Mouse (Mus musculus) ES-E14 (cell line): ENCODE measurements around the gene Thumpd2. TPM values are rescaled to one million over a fixed set of nuclear protein-coding genes. Genes with fewer than 3 reads are reported as not detected.

Experiments used
- DNase-seq: peaks from one replicate; pipeline ENCODE4 v3.0.0-alpha.2; 2013; ENCODE audit warnings: low read depth, low spot score
- H3K27ac ChIP-seq: 2 replicates; pipeline ENCODE4 v1.5.1; 2012; ENCODE audit warnings: low read depth, mild to moderate bottlenecking, low read length, moderate library complexity, mixed read lengths; ENCODE audit not compliant: poor library complexity, insufficient read depth, severe bottlenecking
- H3K36me3 ChIP-seq: 2 replicates; pipeline ENCODE4 v1.6.1; 2012; ENCODE audit warnings: mild to moderate bottlenecking, low read length, moderate library complexity, mixed read lengths; ENCODE audit not compliant: control insufficient read depth, poor library complexity, insufficient read depth, severe bottlenecking
- H3K4me1 ChIP-seq, 2 experiments: fragments of 150-350 bp in 1 of 2; sonication (generic) in 1 of 2; 2 replicates each; pipeline ENCODE4 v1.6.1; 2012; ENCODE audit warnings: low read length in 2 of 2, mild to moderate bottlenecking in 1 of 2, mixed read lengths in 1 of 2; ENCODE audit not compliant: control insufficient read depth in 2 of 2, insufficient read depth in 2 of 2, poor library complexity in 1 of 2
- H3K4me3 ChIP-seq, 2 experiments: fragments of 150-350 bp in 1 of 2; sonication (generic) in 1 of 2; 2 replicates each; pipeline ENCODE4 v1.5.1; 2012; ENCODE audit warnings: low read length in 2 of 2, low read depth in 1 of 2, mild to moderate bottlenecking in 1 of 2, mixed read lengths in 1 of 2; ENCODE audit not compliant: insufficient read depth in 1 of 2, poor library complexity in 1 of 2, severe bottlenecking in 1 of 2
- H3K9ac ChIP-seq: 2 replicates; pipeline ENCODE4 v1.6.1; 2012; ENCODE audit warnings: low read depth, mild to moderate bottlenecking, low read length, mixed read lengths; ENCODE audit not compliant: poor library complexity, insufficient read depth, severe bottlenecking
- H3K9me3 ChIP-seq: fragments of 150-350 bp; sonication (generic); 2 replicates; pipeline ENCODE4 v1.6.1; 2012; ENCODE audit warnings: low read depth, mild to moderate bottlenecking, low read length; ENCODE audit not compliant: control insufficient read depth, insufficient read depth
- CHD2 ChIP-seq: IDR thresholded peaks from 2 replicates; pipeline ENCODE4 v1.6.1; 2014; ENCODE audit warnings: mild to moderate bottlenecking, low read depth, low read length, inconsistent platforms
- HCFC1 ChIP-seq: IDR thresholded peaks from 2 replicates; pipeline ENCODE4 v1.6.1; 2012; ENCODE audit warnings: low read length, inconsistent platforms, borderline replicate concordance; ENCODE audit not compliant: insufficient read depth
- MAFK ChIP-seq: IDR thresholded peaks from 2 replicates; pipeline ENCODE4 v1.6.1; 2014; ENCODE audit warnings: mild to moderate bottlenecking, low read depth, low read length, inconsistent platforms; ENCODE audit not compliant: insufficient read depth
- ZC3H11A ChIP-seq: IDR thresholded peaks from 2 replicates; pipeline ENCODE4 v1.6.1; 2012; ENCODE audit warnings: low read depth, mild to moderate bottlenecking, inconsistent platforms, low read length, borderline replicate concordance
- ZNF384 ChIP-seq: IDR thresholded peaks from 2 replicates; pipeline ENCODE4 v1.6.1; 2012; ENCODE audit warnings: low read depth, low read length, inconsistent platforms
- in situ Hi-C, 2 experiments: fragments of 600-800 bp; cut with MboI; formaldehyde crosslinking; loops; one replicate each; pipeline ENCODE4 v1.15.1; 2025; ENCODE audit warnings: low sequenced_read_pairs in 2 of 2, inconsistent platforms in 1 of 2; ENCODE audit not compliant: unreplicated experiment in 2 of 2
- total RNA-seq: library from RNA; depleted of rRNA; stranded (reverse); fragments of 300-350 nt; gene quantifications from 2 replicates; pipeline ENCODE4 v1.2.3, GENCODE M21; 2012

The Thumpd2 gene
- total RNA-seq, 1 experiment = 7.1 TPM

- no peak overlapping the region for H3K4me3 ChIP-seq
- H3K4me1 ChIP-seq = no peaks in the 10 kb centered on the region
- H3K9me3 ChIP-seq = no peaks in the 10 kb centered on the region
- no peaks in the 10 kb centered on the region for H3K36me3 ChIP-seq
- TF ChIP-seq HCFC1 = no peak
- TF ChIP-seq ZNF384 = no peak
- no peak for TF ChIP-seq ZC3H11A
- TF ChIP-seq MAFK = no peak
- no peak for TF ChIP-seq CHD2
- no peak overlapping the region for H3K27ac ChIP-seq
- DNase-seq = no peak
- no peak overlapping the region for H3K9ac ChIP-seq
- in situ Hi-C loops = no loop called here
Observed at GRCm38 (mm10) chr17:81010199-81010598, 54.7 kb downstream of the Thumpd2 start.

GRCm38 (mm10) chr17:81009112-81009511, 55.8 kb downstream of the Thumpd2 start:
- in situ Hi-C loops = no loop called here
- H3K27ac ChIP-seq = no peak overlapping the region
- TF ChIP-seq ZC3H11A (no peak), CHD2 (no peak), ZNF384 (no peak), MAFK (no peak), HCFC1 (no peak)
- H3K36me3 ChIP-seq = no peaks in the 10 kb centered on the region
- no peak overlapping the region for H3K9ac ChIP-seq
- H3K4me1 ChIP-seq = no peaks in the 10 kb centered on the region
- no peak overlapping the region for H3K4me3 ChIP-seq
- DNase-seq = no peak
- H3K9me3 ChIP-seq = no peaks in the 10 kb centered on the region

- DNase-seq = no peak
- Histone ChIP-seq H3K27ac (no peak overlapping the region), H3K4me3 (no peak overlapping the region), H3K4me1 (no peaks in the 10 kb centered on the region), H3K9ac (no peak overlapping the region), H3K9me3 (no peaks in the 10 kb centered on the region), H3K36me3 (no peaks in the 10 kb centered on the region)
- in situ Hi-C loops = no loop called here
- TF ChIP-seq ZC3H11A = no peak
- no peak for TF ChIP-seq HCFC1
- no peak for TF ChIP-seq ZNF384
- TF ChIP-seq MAFK = no peak
- no peak for TF ChIP-seq CHD2
Observed at GRCm38 (mm10) chr17:81005292-81005691, 59.6 kb downstream of the Thumpd2 start.

- Histone ChIP-seq H3K27ac (no peak overlapping the region), H3K4me1 (no peaks in the 10 kb centered on the region), H3K36me3 (no peaks in the 10 kb centered on the region), H3K9me3 (no peaks in the 10 kb centered on the region), H3K4me3 (no peak overlapping the region), H3K9ac (no peak overlapping the region)
- TF ChIP-seq CHD2 = no peak
- TF ChIP-seq ZC3H11A = no peak
- TF ChIP-seq HCFC1 = no peak
- TF ChIP-seq ZNF384 = no peak
- no peak for TF ChIP-seq MAFK
- in situ Hi-C loops = no loop called here
- DNase-seq = no peak
Observed at GRCm38 (mm10) chr17:81004454-81004853, 60.4 kb downstream of the Thumpd2 start.

GRCm38 (mm10) chr17:81002130-81002529, 62.8 kb downstream of the Thumpd2 start:
- Histone ChIP-seq H3K4me1 (no peaks in the 10 kb centered on the region), H3K9ac (no peak overlapping the region), H3K36me3 (no peaks in the 10 kb centered on the region), H3K9me3 (no peaks in the 10 kb centered on the region), H3K27ac (no peak overlapping the region), H3K4me3 (no peak overlapping the region)
- TF ChIP-seq HCFC1 = no peak
- no peak for TF ChIP-seq MAFK
- TF ChIP-seq ZC3H11A = no peak
- no peak for TF ChIP-seq ZNF384
- no peak for TF ChIP-seq CHD2
- in situ Hi-C loops = no loop called here
- DNase-seq = no peak
